Mouse (Mus musculus) embryonic fibroblast, embryonic 13.5 days (primary cell): ENCODE results near the gene Coa5. TPM values are rescaled to one million over a fixed set of nuclear protein-coding genes. Genes with fewer than 3 reads are reported as not detected.
A peak's percentile ranks its signal among the peaks of the same experiment; 100 is the strongest.

ENCODE experiments used
- H3K27ac ChIP-seq: 2 replicates; pipeline ENCODE4 v1.5.1; 2012; ENCODE audit warnings: low read length, control low read depth, inconsistent platforms; ENCODE audit not compliant: insufficient read depth
- H3K4me1 ChIP-seq: 2 replicates; pipeline ENCODE4 v1.6.1; 2011; ENCODE audit warnings: low read length; ENCODE audit not compliant: control insufficient read depth, insufficient read depth
- H3K4me3 ChIP-seq: 2 replicates; pipeline ENCODE4 v1.5.1; 2011; ENCODE audit warnings: mild to moderate bottlenecking, control low read depth, low read length; ENCODE audit not compliant: insufficient read depth
- CTCF ChIP-seq: IDR thresholded peaks from 2 replicates; pipeline ENCODE4 v1.5.1; 2011; ENCODE audit warnings: mild to moderate bottlenecking, control low read depth, low read length, moderate library complexity, borderline replicate concordance; ENCODE audit not compliant: insufficient read depth
- POLR2A ChIP-seq: IDR thresholded peaks from 2 replicates; pipeline ENCODE4 v1.6.1; 2011; ENCODE audit warnings: low read depth, mild to moderate bottlenecking, control low read depth, low read length, moderate library complexity
- polyA plus RNA-seq: library from polyadenylated mRNA; stranded (reverse); fragments of >200 nt; gene quantifications from 2 replicates; pipeline ENCODE4 v1.2.4, GENCODE M21; 2011; ENCODE audit warnings: low read depth; ENCODE audit not compliant: missing spikeins, insufficient read length

Gene Coa5
- polyA plus RNA-seq, result 70.2 and 76.7 TPM in 2 replicates

DNA sequence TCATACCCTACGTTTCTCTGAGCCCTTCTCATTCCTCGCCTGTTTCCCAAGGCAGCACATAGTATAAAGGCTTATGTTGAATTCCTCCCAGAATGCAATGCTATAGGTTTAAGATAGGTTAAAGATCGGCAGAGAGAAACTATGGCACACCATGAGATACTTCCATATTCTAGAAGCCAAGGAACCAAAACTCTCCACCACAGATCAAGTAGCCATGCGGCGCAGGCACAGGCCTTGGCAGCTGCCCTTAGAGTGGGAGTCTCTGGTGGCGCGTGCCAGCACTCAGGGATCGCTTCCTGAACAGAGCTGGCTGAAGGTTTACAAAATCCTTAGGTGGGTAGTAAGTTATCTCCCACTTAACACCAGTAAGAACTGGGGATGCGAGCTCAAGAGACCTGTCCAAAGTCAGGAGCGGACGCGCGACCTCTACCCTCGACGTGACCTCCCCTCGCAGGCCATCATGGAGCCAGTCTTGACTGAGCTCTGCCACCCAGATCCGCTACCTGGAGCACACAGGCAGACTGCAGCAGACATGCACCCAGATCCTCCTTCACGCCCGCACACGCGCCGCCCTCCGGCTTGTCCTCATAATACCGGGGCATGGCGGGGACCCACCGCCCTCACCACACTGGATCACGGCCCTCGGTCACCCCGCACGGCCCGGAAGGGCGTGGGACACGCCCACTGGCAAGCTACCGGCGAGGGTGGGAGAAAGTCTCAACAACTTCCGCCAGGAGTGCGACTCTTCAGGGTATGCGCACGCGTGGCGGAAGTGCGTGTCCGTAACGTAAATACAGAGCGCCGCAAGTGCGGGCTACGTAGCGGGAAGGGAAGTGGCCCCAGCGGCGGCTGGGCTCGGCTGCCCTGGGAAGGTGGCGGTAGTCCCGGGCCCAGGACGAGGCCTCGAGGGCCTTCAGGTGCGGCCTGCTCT, at the start of gene Coa5, which contains the start of gene Unc50:
Coa5 (minus strand) TSS at position 738 of the 931 bp plus-strand sequence.
Unc50 (plus strand) TSS at position 774 of the 931 bp plus-strand sequence.
- peaks cover 8% of the 10 kb centered on the region for H3K4me1 ChIP-seq
- 0 out of 2 replicates have a peak within 1 kb of the TSS, but pooled peaks have one; percentile 2 for H3K27ac ChIP-seq
- peak within 1 kb of the TSS; percentile 87 for H3K4me3 ChIP-seq
- TF ChIP-seq CTCF (no peak), POLR2A (peak; percentile 78)

DNA sequence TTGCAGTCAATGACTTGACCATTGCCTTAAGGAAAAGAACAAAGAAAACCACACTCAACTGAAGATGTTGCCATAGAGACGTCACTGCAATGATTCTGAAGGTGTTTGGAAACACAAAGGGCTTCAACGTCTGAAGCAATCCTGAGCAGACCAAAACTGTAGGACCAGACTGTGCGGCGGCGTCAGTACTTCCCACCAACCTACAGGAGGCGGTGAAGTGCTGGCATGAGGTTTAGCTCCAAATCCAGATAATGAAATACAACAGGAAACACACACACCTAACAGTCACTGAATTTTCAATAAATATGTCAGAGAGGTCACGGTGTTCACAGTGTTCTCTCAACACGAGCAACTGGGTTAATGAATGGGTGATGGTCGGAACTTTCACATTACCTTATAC, 49.2 kb upstream of the Coa5 start:
- H3K27ac ChIP-seq, result no peak overlapping the region
- TF ChIP-seq POLR2A, result no peak
- no peak for TF ChIP-seq CTCF
- no peaks in the 10 kb centered on the region for H3K4me1 ChIP-seq
- no peak overlapping the region for H3K4me3 ChIP-seq

DNA sequence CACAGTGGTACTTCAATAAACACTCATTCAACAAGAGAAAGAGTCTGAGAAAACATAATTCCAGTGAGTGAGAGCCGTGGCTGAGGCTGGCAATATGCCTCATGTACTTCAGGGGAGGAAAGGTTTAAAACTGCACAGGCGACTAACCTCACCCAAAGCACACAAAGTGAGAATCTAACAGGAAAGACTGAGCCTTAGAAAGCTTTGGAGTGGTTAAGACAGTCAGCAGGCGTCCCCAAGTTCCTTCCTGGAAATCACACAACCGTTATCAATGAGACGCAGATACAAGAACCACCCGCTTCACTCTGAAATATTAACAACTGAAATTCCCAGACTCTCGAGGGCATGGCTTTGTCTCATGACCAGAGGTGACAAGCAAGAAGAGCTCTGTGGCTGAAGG, 48.5 kb upstream of the Coa5 start:
- Histone ChIP-seq H3K4me1 (no peaks in the 10 kb centered on the region), H3K27ac (no peak overlapping the region), H3K4me3 (no peak overlapping the region)
- no peak for TF ChIP-seq CTCF
- TF ChIP-seq POLR2A, result no peak

DNA sequence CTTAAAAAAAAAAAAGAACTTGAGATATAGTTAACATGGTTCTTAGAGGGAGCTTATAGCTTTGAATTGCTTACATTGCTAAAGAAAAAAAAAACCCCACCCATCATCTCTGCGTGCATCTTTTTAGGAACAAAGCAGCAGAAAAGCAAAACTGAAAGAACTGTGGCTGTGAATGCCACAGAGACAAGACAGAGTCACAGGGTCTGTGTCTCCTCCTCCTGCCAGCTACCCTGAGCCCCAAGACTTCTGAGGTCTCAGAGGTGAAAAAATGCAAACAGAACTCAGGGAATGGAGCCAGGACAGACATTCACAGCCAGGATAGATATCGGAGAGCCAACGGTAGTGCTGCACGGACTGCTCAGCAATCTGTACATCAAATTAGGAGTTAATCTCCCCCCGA, 48.0 kb upstream of the Coa5 start:
- no peak overlapping the region for H3K4me3 ChIP-seq
- no peak overlapping the region for H3K27ac ChIP-seq
- TF ChIP-seq CTCF, result no peak
- no peak for TF ChIP-seq POLR2A
- H3K4me1 ChIP-seq, result no peaks in the 10 kb centered on the region

DNA sequence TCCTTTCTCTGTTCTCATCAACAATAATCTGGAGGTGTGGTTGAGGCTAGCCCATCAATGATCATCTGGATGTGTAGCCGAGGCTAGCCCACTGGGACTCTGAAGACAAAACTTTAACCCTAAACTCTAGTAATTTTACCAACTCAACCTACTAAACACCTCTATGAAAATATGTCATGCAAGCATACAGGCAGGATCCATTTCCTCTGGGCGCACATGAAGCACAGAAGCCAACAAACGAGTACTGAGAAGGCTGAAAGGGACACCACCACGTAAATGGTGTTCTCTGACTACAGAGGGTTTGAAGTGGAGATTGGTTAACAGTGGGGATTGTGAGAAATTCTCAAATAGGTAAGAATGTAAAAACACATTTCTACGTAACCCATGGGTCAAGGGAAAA, 47.3 kb upstream of the Coa5 start:
- no peak overlapping the region for H3K4me3 ChIP-seq
- H3K27ac ChIP-seq, result no peak overlapping the region
- TF ChIP-seq POLR2A (no peak), CTCF (no peak)
- H3K4me1 ChIP-seq, result no peaks in the 10 kb centered on the region

DNA sequence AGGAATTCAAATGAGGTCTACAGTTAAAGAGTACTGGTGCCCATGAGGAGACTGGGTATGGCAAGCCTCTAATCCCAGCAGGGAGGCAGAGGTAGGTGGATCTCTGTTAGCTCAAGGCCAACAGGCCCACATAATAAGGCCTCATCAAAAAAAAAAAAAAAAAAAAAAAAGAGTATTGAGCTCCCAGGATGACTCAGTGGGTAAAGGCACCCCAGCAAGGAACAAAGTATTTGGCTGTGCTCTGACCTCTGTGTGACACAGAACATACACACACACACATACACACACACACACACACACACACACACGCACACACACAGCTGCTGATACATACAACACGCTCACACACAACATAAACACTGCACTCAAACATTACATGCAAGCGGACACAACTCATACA, 45.4 kb upstream of the Coa5 start:
- TF ChIP-seq CTCF (no peak), POLR2A (no peak)
- H3K4me3 ChIP-seq, result no peak overlapping the region
- no peak overlapping the region for H3K27ac ChIP-seq
- no peaks in the 10 kb centered on the region for H3K4me1 ChIP-seq

DNA sequence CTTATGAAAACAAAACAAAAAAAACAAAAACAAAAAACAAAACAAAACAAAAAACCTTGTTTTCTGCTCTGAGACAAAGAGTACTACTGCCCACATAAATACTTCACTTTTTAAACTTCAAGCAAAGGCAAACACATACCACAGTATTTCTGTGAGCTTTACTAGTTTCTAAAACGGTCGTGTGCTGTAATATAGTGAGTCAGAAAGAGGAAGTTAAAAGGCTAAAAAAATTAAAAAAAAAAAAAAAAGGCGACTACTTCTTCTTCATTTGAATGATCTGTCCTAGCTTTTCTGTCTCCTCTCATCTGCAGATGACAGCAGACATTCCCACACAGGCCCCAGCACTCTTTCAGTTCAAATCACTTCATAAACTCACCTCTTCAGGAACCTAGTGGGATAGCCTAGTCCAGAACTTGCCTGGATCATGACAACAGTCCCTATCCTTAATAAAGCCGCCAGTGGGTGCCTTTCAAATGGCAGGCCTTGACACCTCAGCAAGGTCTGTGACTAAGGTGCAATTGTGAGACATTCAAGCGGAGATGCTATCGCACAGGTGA, 44.8 kb upstream of the Coa5 start:
- TF ChIP-seq CTCF, result no peak
- TF ChIP-seq POLR2A, result no peak
- H3K4me1 ChIP-seq, result no peaks in the 10 kb centered on the region
- H3K4me3 ChIP-seq, result no peak overlapping the region
- H3K27ac ChIP-seq, result no peak overlapping the region; the same call in 1 of the 2 replicates

DNA sequence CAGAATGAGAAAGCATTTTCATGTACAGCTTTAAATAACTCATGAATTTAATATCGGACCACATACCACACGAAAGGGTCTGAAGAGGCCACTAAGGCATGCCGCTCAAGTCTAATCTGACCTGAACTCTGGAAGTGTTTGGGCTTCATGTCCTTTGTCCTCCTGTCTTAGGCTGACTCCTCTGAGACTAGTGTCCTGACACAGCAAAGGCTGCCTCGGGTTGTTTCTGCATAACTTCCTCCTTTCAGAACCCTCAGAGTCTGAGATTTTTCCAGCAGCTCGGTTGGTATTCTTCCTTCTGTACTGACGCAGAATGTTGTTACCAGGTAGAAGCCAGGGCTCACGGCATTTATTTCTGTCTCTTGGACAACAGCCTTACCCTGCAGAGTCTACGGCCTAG, 44.1 kb upstream of the Coa5 start:
- TF ChIP-seq CTCF (no peak), POLR2A (no peak)

DNA sequence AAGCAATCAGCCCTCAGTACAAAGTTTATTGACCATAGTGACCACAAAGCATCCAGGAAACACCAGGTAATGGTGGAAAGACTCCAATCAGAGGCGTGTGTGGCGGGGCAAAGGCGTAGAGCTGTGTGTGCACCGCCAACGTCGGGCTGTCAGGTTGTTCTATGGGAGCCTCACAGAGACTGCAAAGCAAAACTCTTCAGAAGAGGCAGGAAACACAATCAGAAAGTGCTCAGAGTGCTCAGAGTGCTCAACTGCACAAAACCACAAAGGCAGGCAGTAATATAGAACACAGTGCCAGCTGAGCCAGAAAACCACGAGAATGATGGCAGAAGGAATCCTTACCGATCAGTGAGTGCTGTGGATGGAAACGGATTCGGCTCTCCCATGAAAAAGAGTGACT, 43.3 kb upstream of the Coa5 start:
- no peak overlapping the region for H3K27ac ChIP-seq
- no peak for TF ChIP-seq CTCF
- no peak for TF ChIP-seq POLR2A
- no peaks in the 10 kb centered on the region for H3K4me1 ChIP-seq
- no peak overlapping the region for H3K4me3 ChIP-seq

More for the DNA sequence above, 44.1 kb upstream of the Coa5 start:
- Histone ChIP-seq H3K27ac (no peak overlapping the region; the same call in 1 of the 2 replicates), H3K4me3 (no peak overlapping the region), H3K4me1 (no peaks in the 10 kb centered on the region)
